Mouse (Mus musculus) testis, adult 2 months (tissue): ENCODE measurements around the gene Clcn1. TPM values are rescaled to one million over a fixed set of nuclear protein-coding genes. Genes with fewer than 3 reads are reported as not detected.

Experiments used
- H3K27ac ChIP-seq: fragments of 200-500 bp; 2 replicates; pipeline ENCODE4 v1.5.1; 2012; ENCODE audit warnings: low read depth, low read length; ENCODE audit not compliant: control insufficient read depth, insufficient read depth
- H3K27me3 ChIP-seq: fragments of 200-500 bp; 2 replicates; pipeline ENCODE4 v1.6.1; 2012; ENCODE audit warnings: mild to moderate bottlenecking, low read length, moderate library complexity; ENCODE audit not compliant: control insufficient read depth, insufficient read depth
- H3K36me3 ChIP-seq: fragments of 200-500 bp; 2 replicates; pipeline ENCODE4 v1.6.1; 2012; ENCODE audit warnings: mild to moderate bottlenecking, low read length; ENCODE audit not compliant: control insufficient read depth, insufficient read depth
- H3K4me1 ChIP-seq: fragments of 200-500 bp; 2 replicates; pipeline ENCODE4 v1.6.1; 2012; ENCODE audit warnings: low read length; ENCODE audit not compliant: control insufficient read depth, insufficient read depth
- H3K4me3 ChIP-seq: fragments of 200-500 bp; 2 replicates; pipeline ENCODE4 v1.5.1; 2012; ENCODE audit warnings: low read depth, mild to moderate bottlenecking, low read length, moderate library complexity, mixed read lengths; ENCODE audit not compliant: control insufficient read depth
- CTCF ChIP-seq: fragments of 200-500 bp; IDR thresholded peaks from 2 replicates; pipeline ENCODE4 v1.5.1; 2012; ENCODE audit warnings: low read depth, mild to moderate bottlenecking, inconsistent platforms, low read length, moderate library complexity; ENCODE audit not compliant: control insufficient read depth, insufficient read depth, insufficient replicate concordance
- POLR2A ChIP-seq: fragments of 200-500 bp; IDR thresholded peaks from 2 replicates; pipeline ENCODE4 v1.6.1; 2012; ENCODE audit warnings: low read depth, mild to moderate bottlenecking, inconsistent platforms, low read length, moderate library complexity; ENCODE audit not compliant: control insufficient read depth
- polyA plus RNA-seq: library from polyadenylated mRNA; depleted of rRNA; stranded (reverse); fragments of >200 nt; gene quantifications from 2 replicates; pipeline ENCODE4 v1.2.3, GENCODE M21; 2012

Clcn1 gene
- polyA plus RNA-seq, 1 experiment: 0.84 TPM

DNA sequence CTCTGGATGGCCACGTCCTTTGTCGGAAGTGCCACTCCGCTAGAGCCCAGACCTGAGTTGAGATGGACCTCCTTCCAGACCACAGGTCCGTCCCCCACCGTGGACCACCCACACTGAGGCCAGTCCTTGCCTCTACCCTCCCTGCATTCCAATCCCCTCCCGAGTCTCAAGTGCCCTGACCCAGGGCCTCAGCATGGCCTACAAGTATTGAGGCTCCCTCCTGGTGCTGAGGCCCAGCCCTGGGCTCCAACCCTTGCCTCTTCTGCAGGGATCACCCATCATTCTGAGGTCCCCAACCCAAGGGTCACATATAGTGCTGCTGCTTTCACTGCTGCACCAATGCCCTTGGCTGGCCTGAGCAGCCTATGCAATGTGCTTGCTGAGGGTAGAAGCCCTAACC is 71.4 kb downstream of the Clcn1 start:
- Histone ChIP-seq H3K4me3 (no peak overlapping the region), H3K27ac (peak overlapping the region; percentile 59), H3K36me3 (no peaks in the 10 kb centered on the region), H3K4me1 (peaks cover 8% of the 10 kb centered on the region), H3K27me3 (no peaks in the 10 kb centered on the region)
- TF ChIP-seq POLR2A (no peak), CTCF (no peak)

DNA sequence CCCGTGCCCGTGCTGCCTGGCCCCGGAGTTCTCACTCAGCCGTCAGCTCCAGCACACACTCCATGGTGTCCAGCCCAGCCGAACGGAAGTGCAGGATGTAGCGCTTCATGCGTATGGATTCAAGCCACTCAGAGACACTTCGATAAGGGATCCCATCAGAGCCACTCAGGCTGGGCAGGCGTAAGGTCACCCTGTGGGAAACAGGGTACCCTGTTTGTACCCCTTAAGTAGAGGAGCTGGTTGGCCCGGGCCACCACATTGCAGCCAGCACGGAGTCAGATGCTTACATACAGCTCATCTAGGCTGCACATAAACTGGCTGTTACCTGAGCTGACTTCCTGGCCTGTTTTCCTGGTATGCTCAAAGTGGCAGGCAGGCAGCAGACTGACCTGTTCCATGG is 72.4 kb downstream of the Clcn1 start:
- Histone ChIP-seq H3K27ac (peak overlapping the region; percentile 83), H3K4me1 (peaks cover 8% of the 10 kb centered on the region), H3K36me3 (no peaks in the 10 kb centered on the region)

DNA sequence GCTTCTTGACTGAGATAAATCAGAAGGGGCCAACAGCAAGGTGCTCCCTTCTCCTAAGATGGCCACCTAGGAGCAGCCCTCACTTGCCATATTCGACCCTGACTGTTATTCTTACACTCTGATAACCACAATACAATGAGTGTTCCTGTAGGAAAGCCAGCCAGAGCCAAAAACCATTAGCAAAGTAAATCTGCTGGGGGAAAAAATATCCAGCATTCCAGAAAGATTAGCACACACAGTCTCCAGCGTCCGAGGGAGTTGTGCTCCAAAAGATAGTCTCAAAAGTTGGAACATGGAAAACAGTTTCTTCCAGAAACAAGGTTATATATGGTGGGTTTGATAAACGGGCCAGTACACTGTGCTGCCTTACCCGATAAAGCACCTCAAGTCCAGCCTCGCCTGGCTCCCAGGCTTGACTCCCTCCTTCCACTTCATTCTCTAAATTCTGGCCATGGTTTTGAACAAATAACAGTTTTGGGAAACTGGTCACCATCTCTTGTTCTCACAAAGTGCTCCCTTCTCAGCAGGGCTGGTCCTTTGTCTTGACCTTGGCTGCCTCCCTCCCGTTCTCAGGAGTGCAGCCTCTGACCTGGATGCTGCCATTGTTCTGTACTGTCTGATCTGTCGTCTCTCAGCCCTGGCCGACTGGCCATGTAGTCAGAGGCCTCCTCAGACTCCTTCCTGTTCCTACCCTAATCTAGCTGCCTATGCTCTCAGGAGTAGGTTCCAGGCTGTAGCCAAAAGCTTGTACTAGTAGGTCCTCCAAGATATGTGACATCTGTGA is 73.1 kb downstream of the Clcn1 start:
- peaks cover 8% of the 10 kb centered on the region for H3K4me1 ChIP-seq
- TF ChIP-seq POLR2A (no peak), CTCF (no peak)
- no peak overlapping the region for H3K4me3 ChIP-seq
- peak overlapping the region; percentile 83 for H3K27ac ChIP-seq
- H3K27me3 ChIP-seq: no peaks in the 10 kb centered on the region
- H3K36me3 ChIP-seq: no peaks in the 10 kb centered on the region

More for the DNA sequence above, 72.4 kb downstream of the Clcn1 start:
- Histone ChIP-seq H3K4me3 (no peak overlapping the region), H3K27me3 (no peaks in the 10 kb centered on the region)
- TF ChIP-seq CTCF (no peak), POLR2A (no peak)

DNA sequence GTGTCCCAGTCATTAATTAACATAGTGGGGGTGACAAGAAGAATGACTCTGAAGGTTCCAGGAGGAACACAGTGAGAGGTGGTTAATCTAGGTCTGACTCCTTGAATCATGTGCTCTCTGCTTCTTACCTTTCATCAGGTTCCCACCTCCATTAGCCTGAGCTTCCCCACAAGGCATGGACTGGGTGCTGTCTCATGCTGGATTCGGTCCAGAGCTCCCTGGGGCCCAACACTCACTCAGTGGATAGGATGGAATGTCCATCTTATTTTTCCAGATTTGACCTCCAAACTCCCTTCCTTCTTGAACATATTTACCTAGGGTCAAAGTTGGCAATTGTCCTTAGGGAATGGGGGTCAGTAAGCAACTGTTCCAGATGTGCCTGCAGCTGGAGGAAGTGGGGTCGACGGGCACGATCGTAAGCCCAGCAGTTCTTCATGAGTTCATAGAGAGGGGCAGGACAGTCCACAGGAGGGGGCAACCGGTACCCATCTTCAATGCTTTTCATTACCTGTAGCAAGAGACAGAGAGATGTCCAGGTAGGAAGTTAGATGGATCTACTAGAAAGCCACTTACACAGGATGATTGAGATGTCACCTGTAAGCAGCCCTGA is 73.9 kb downstream of the Clcn1 start:
- TF ChIP-seq POLR2A (no peak), CTCF (no peak)
- Histone ChIP-seq H3K36me3 (no peaks in the 10 kb centered on the region), H3K27ac (peak overlapping the region; percentile 65), H3K27me3 (no peaks in the 10 kb centered on the region), H3K4me3 (peak overlapping the region; percentile 68), H3K4me1 (peaks cover 8% of the 10 kb centered on the region)

DNA sequence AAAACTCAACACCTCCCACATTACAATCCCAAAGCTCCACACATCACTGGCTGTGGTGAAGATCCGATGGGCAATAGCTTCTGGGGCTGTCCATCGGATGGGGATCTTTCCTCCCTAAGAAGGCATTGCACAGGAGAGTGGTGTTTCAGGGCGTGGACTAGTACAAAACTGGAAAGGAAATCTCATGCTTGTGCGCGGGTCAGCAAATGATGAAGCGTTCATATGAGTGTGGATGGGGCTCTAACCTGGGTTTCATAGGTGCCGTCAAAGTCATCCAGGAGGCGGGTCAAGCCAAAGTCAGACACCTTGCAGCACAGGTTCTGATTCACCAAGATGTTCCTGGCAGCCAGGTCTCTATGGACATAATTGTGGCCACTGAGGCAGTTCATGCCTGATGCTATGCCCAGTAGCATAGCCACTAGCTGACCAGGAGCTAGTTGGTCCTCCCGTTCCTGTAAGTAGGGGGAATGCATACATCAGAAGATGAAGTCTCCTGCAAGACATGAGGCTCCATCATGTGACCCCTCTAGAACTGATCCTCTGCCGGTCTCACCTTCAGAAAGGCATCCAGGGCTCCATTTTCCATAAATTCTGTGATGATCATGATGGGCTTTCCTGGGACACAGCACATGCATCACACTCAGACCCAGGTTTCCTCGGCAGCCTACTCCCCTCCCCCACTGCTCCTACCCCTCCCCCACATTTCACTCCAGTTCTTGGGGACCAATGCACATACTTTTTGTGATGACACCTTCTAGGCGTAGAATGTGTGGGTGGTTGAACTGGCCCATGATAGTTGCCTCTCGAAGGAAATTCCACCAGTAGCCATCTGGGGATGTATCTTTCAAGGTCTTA is 74.8 kb downstream of the Clcn1 start:
- Histone ChIP-seq H3K27ac (no peak overlapping the region), H3K27me3 (no peaks in the 10 kb centered on the region), H3K4me1 (peaks cover 8% of the 10 kb centered on the region), H3K4me3 (peak overlapping the region; percentile 56), H3K36me3 (no peaks in the 10 kb centered on the region)
- TF ChIP-seq POLR2A (no peak), CTCF (no peak)

DNA sequence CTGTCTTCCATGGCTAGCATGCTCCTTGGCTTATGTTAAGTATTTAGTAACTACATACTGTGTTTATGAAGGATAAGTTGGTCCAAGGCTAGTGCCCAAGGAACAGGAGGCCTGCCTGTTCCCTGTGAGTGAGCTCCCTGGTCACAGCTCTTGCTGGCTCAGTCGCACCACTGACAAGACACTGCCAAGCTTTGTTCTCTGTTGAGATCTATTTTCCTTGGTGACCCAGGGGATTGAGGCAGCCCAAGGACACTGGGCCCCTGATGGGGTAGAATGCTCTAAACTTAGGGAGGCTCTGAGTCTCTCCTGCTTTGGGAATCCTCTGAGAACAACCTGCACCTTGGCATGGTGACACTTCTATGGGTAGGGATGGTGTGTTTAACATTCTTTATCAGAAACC is 75.6 kb downstream of the Clcn1 start:
- no peaks in the 10 kb centered on the region for H3K36me3 ChIP-seq
- H3K27ac ChIP-seq: peak overlapping the region; percentile 57; the same call in 1 of the 2 replicates
- no peak overlapping the region for H3K4me3 ChIP-seq
- peaks cover 8% of the 10 kb centered on the region for H3K4me1 ChIP-seq
- TF ChIP-seq POLR2A: no peak
- TF ChIP-seq CTCF: no peak
- no peaks in the 10 kb centered on the region for H3K27me3 ChIP-seq

DNA sequence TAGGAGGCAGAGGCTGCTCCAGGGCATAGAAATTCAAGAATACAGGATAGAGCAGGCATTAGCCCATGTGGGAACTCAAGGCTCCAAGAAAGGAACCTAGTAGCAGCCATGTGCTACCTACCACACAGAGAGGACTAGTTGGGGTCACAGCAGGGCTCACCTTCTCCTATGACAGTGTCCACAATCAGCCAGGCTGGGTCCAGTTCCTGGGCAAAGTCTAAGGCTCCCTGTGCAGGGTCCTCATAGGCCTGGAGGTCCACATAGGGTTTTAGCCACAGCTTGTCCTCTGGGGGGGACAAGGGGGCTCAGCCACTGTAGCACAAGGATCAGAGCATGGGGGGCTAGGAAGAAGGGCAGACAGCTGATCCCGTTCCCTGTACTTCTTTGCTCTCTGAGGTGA is 76.0 kb downstream of the Clcn1 start:
- Histone ChIP-seq H3K4me3 (no peak overlapping the region), H3K27me3 (no peaks in the 10 kb centered on the region), H3K27ac (peak overlapping the region; percentile 57), H3K36me3 (no peaks in the 10 kb centered on the region), H3K4me1 (peaks cover 8% of the 10 kb centered on the region)
- TF ChIP-seq CTCF: no peak
- TF ChIP-seq POLR2A: no peak
